Mouse (Mus musculus) forebrain, embryonic 11.5 days (tissue): ENCODE measurements around the gene Eya3. TPM values are rescaled to one million over a fixed set of nuclear protein-coding genes. Genes with fewer than 3 reads are reported as not detected.

ENCODE experiments used
- ATAC-seq: fragments of 200-750 bp; cut with Nextera tagmentation; replicated peaks from 2 replicates; pipeline ENCODE4 v1.8.0; 2017; ENCODE audit warnings: moderate TSS enrichment; ENCODE audit not compliant: low FRiP score
- DNase-seq: peaks from one replicate; pipeline ENCODE4 v3.0.0-alpha.2; 2017; ENCODE audit warnings: low spot score
- H3K27ac ChIP-seq: fragments of 300-500 bp; sonication (generic); 2 replicates; pipeline ENCODE4 v1.5.1; 2014; ENCODE audit warnings: low read depth, low read length
- H3K27me3 ChIP-seq: fragments of 300-500 bp; sonication (generic); 2 replicates; pipeline ENCODE4 v1.6.1; 2014; ENCODE audit warnings: mild to moderate bottlenecking, low read length, mixed read lengths; ENCODE audit not compliant: control insufficient read depth, insufficient read depth
- H3K36me3 ChIP-seq: fragments of 300-500 bp; sonication (generic); 2 replicates; pipeline ENCODE4 v1.6.1; 2014; ENCODE audit warnings: mild to moderate bottlenecking, low read length, moderate library complexity, mixed read lengths; ENCODE audit not compliant: control insufficient read depth, insufficient read depth
- H3K4me1 ChIP-seq: fragments of 300-500 bp; sonication (generic); replicated peaks from 2 replicates; pipeline ENCODE4 v1.6.1; 2014; ENCODE audit warnings: low read length, mixed read lengths; ENCODE audit not compliant: control insufficient read depth, insufficient read depth
- H3K4me2 ChIP-seq: fragments of 300-500 bp; sonication (generic); 2 replicates; pipeline ENCODE4 v1.6.1; 2014; ENCODE audit warnings: low read depth, mild to moderate bottlenecking, low read length, moderate library complexity, mixed read lengths; ENCODE audit not compliant: severe bottlenecking
- H3K4me3 ChIP-seq: fragments of 300-500 bp; sonication (generic); 2 replicates; pipeline ENCODE4 v1.5.1; 2014; ENCODE audit warnings: low read depth, low read length
- H3K9ac ChIP-seq: fragments of 300-500 bp; sonication (generic); 2 replicates; pipeline ENCODE4 v1.6.1; 2014; ENCODE audit warnings: low read length
- H3K9me3 ChIP-seq: fragments of 300-500 bp; sonication (generic); 2 replicates; pipeline ENCODE4 v1.6.1; 2016; ENCODE audit warnings: low read length, mixed read lengths; ENCODE audit not compliant: control insufficient read depth
- WGBS: fragments of 180-500 bp; shearing (Covaris S2); extraction: QIAGEN DNeasy Blood & Tissue Kit; methylation state at CpG from one replicate; pipeline ENCODE4 v1.1.7; 2014; 5-methylcytosine and 5-hydroxymethylcytosine counted together
- polyA plus RNA-seq: library from polyadenylated mRNA; unstranded; fragments of >200 nt; fragmentation: Nextera tagmentation; extraction: Ambion mirVana; gene quantifications from 2 replicates; pipeline ENCODE4 v1.2.1, GENCODE M21; 2014

Eya3 gene
- polyA plus RNA-seq, 1 experiment from 2014 or later = 31.9 TPM

- Histone ChIP-seq H3K9ac (no peak overlapping the region), H3K9me3 (no peaks in the 10 kb centered on the region), H3K4me3 (no peak overlapping the region), H3K36me3 (peaks cover 3% of the 10 kb centered on the region; the same call in 1 of the 2 replicates), H3K4me1 (no peaks in the 10 kb centered on the region), H3K27me3 (no peaks in the 10 kb centered on the region), H3K4me2 (no peak overlapping the region), H3K27ac (no peak overlapping the region)
- DNase-seq = no peak
- ATAC-seq = no peak
- WGBS = 67% methylated on average over 3 of the region's 3 CpGs
These were observed 15.0 kb downstream of the Eya3 start for GRCm38 (mm10) chr4:132653799-132654198.

- no peak overlapping the region for H3K4me3 ChIP-seq
- H3K4me1 ChIP-seq = no peaks in the 10 kb centered on the region
- H3K27me3 ChIP-seq = no peaks in the 10 kb centered on the region
- WGBS = 83% methylated on average over 5 of the region's 5 CpGs
- H3K9ac ChIP-seq = no peak overlapping the region
- no peak overlapping the region for H3K4me2 ChIP-seq
- no peak overlapping the region for H3K27ac ChIP-seq
- ATAC-seq (no peak), DNase-seq (no peak)
- H3K36me3 ChIP-seq = peaks cover 3% of the 10 kb centered on the region; the same call in 1 of the 2 replicates
- no peaks in the 10 kb centered on the region for H3K9me3 ChIP-seq
These were observed 16.5 kb downstream of the Eya3 start for GRCm38 (mm10) chr4:132655290-132655689.

DNA sequence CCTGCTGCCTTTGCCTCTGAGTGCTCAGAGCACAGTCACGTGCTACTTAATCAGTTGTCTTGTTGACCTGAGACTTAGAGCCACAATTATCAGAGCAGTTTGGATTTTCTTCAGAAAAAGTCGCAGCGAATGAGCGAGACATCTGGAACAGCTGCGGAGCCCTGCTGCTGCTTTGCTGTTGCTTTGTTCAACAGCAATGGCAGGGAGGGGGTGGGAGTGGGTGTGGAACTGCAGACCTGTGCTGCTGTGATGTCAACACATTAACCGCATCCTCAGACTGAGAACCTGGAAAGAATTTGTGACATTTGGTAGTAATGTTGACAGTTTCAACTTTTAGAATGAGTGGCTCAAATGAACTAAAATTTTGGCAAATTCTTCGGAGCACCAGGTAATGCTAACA is 20.3 kb downstream of the Eya3 start:
- H3K4me1 ChIP-seq = no peaks in the 10 kb centered on the region
- peaks cover 3% of the 10 kb centered on the region; the same call in 1 of the 2 replicates for H3K36me3 ChIP-seq
- DNase-seq (no peak), ATAC-seq (no peak)
- H3K27me3 ChIP-seq = no peaks in the 10 kb centered on the region
- no peaks in the 10 kb centered on the region for H3K9me3 ChIP-seq
- no peak overlapping the region for H3K27ac ChIP-seq
- no peak overlapping the region for H3K4me3 ChIP-seq
- H3K4me2 ChIP-seq = no peak overlapping the region
- no peak overlapping the region for H3K9ac ChIP-seq
- 85% methylated on average over 7 of the region's 7 CpGs for WGBS

GRCm38 (mm10) chr4:132672697-132673096 is 33.9 kb downstream of the Eya3 start:
- Histone ChIP-seq H3K4me3 (no peak overlapping the region), H3K36me3 (peaks cover 5% of the 10 kb centered on the region), H3K4me2 (no peak overlapping the region), H3K27ac (no peak overlapping the region), H3K27me3 (no peaks in the 10 kb centered on the region), H3K9ac (no peak overlapping the region), H3K9me3 (no peaks in the 10 kb centered on the region), H3K4me1 (no peaks in the 10 kb centered on the region)
- DNase-seq = no peak
- ATAC-seq = no peak
- 97% methylated on average over 5 of the region's 5 CpGs for WGBS

DNA sequence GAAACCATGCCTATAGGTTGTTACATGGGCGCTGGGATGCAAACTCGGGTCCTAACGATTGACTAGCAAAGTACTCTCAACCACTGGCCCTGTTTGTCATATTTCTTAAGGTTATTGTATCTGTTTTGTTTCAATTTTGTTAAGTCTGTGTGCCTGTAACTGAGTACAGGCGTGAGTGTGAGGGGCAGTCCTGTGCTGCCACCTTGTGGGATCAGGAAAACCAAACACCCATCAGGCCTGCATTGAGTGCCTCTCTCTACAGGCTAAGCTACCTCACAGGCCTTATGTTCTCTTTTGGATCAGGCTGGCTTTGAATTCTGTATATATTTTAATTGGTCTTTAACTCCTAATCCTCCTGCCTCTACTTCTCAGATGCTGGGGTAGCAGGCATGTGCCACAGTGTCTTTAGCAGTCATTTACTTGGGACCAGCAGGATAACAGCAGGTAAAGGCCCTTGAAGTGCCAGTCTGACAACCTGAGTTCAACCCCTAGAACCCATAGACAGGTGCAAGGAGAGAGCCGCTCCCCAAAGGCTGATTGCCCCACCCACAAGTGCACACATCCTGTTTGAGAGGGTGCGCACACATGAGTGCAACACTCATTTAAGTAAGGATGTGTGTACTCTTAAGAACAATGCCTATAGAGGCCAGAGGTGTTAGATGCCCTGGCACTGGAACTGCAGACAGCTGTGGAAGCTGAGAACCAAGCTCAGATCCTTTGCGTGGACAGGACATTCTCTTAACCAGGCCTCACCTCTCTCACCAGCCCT is 38.2 kb downstream of the Eya3 start:
- WGBS = 88% methylated on average over 7 of the region's 7 CpGs
- no peaks in the 10 kb centered on the region for H3K27me3 ChIP-seq
- no peak overlapping the region for H3K4me2 ChIP-seq
- H3K9me3 ChIP-seq = no peaks in the 10 kb centered on the region
- DNase-seq = no peak
- peaks cover 5% of the 10 kb centered on the region for H3K36me3 ChIP-seq
- no peak overlapping the region for H3K4me3 ChIP-seq
- no peak for ATAC-seq
- no peaks in the 10 kb centered on the region for H3K4me1 ChIP-seq
- H3K27ac ChIP-seq = no peak overlapping the region
- no peak overlapping the region for H3K9ac ChIP-seq

GRCm38 (mm10) chr4:132689634-132690033 is 50.8 kb downstream of the Eya3 start:
- Histone ChIP-seq H3K4me3 (no peak overlapping the region), H3K9me3 (no peaks in the 10 kb centered on the region), H3K4me2 (no peak overlapping the region), H3K4me1 (no peaks in the 10 kb centered on the region), H3K9ac (no peak overlapping the region), H3K27ac (no peak overlapping the region), H3K27me3 (no peaks in the 10 kb centered on the region), H3K36me3 (no peaks in the 10 kb centered on the region; the same call in 1 of the 2 replicates)
- ATAC-seq (no peak), DNase-seq (no peak)
- 86% methylated on average over 2 of the region's 2 CpGs for WGBS

DNA sequence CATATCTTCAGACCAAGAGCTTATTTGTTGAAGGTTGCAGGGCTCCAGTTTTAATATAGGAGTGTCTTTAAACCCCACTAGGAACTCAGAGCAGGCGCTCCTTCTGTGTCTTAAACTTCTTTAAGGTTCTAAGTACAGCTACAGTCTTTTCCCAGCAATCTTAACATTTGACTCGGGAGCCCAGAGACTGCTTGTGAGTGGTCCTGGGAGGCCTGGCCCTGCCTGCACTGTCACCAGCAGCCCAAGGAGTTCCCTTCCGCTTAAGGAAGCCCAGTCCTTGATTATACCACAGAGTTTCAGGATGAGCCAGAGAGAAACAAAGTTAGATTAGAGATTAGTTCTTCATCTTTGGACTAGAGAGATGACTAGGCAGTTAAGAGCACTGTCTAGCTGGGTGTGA is 54.6 kb downstream of the Eya3 start:
- Histone ChIP-seq H3K36me3 (peaks cover 8% of the 10 kb centered on the region; the same call in 1 of the 2 replicates), H3K27ac (no peak overlapping the region), H3K27me3 (no peaks in the 10 kb centered on the region), H3K9me3 (no peaks in the 10 kb centered on the region), H3K4me1 (no peaks in the 10 kb centered on the region), H3K4me3 (no peak overlapping the region), H3K4me2 (no peak overlapping the region), H3K9ac (no peak overlapping the region)
- no peak for ATAC-seq
- DNase-seq = no peak
- WGBS = 92% methylated on average over 3 of the region's 3 CpGs

- 99% methylated on average over 5 of the region's 5 CpGs for WGBS
- Histone ChIP-seq H3K4me1 (no peaks in the 10 kb centered on the region), H3K36me3 (peaks cover 3% of the 10 kb centered on the region), H3K4me2 (no peak overlapping the region), H3K27me3 (no peaks in the 10 kb centered on the region), H3K4me3 (no peak overlapping the region), H3K9ac (no peak overlapping the region), H3K27ac (no peak overlapping the region), H3K9me3 (no peaks in the 10 kb centered on the region)
- DNase-seq (no peak), ATAC-seq (no peak)
These were observed 63.3 kb downstream of the Eya3 start for GRCm38 (mm10) chr4:132702076-132702475.

- DNase-seq = no peak
- Histone ChIP-seq H3K4me3 (no peak overlapping the region), H3K27me3 (no peaks in the 10 kb centered on the region), H3K36me3 (peaks cover 12% of the 10 kb centered on the region), H3K9me3 (no peaks in the 10 kb centered on the region), H3K9ac (no peak overlapping the region), H3K27ac (no peak overlapping the region), H3K4me2 (no peak overlapping the region), H3K4me1 (no peaks in the 10 kb centered on the region)
- WGBS = 96% methylated on average over 8 of the region's 8 CpGs
- ATAC-seq = no peak
These were observed 68.1 kb downstream of the Eya3 start for GRCm38 (mm10) chr4:132706885-132707284.
